Mouse (Mus musculus) CH12.LX (cell line): ENCODE measurements around the gene Marveld2.

Experiments
- CHD2 ChIP-seq: IDR thresholded peaks from 2 replicates; pipeline ENCODE4 v1.6.1; 2011; ENCODE audit warnings: low read length, improper control_type of control experiment
- CTCF ChIP-seq, 2 experiments: IDR thresholded peaks in 1 of 2; conservative IDR thresholded peaks in 1 of 2; 2 replicates each; pipeline ENCODE4 v1.5.1; 2011 to 2012; ENCODE audit warnings: low read depth in 2 of 2, low read length in 2 of 2, improper control_type of control experiment in 1 of 2, inconsistent platforms in 1 of 2, mild to moderate bottlenecking in 1 of 2, moderate library complexity in 1 of 2
- ELF1 ChIP-seq: IDR thresholded peaks from 2 replicates; pipeline ENCODE4 v1.6.1; 2014; ENCODE audit warnings: low read depth, mild to moderate bottlenecking, inconsistent platforms, low read length, improper control_type of control experiment
- EP300 ChIP-seq: IDR thresholded peaks from 2 replicates; pipeline ENCODE4 v1.6.1; 2011; ENCODE audit warnings: low read length, improper control_type of control experiment
- GABPA ChIP-seq: IDR thresholded peaks from 2 replicates; pipeline ENCODE4 v1.6.1; 2012; ENCODE audit warnings: low read depth, low read length, improper control_type of control experiment, inconsistent platforms; ENCODE audit not compliant: insufficient replicate concordance
- HCFC1 ChIP-seq: IDR thresholded peaks from 2 replicates; pipeline ENCODE4 v1.6.1; 2012; ENCODE audit warnings: low read depth, mild to moderate bottlenecking, inconsistent platforms, low read length, improper control_type of control experiment
- MAX ChIP-seq: IDR thresholded peaks from 2 replicates; pipeline ENCODE4 v1.6.1; 2011; ENCODE audit warnings: low read length, improper control_type of control experiment
- MEF2A ChIP-seq: IDR thresholded peaks from 2 replicates; pipeline ENCODE4 v1.6.1; 2014; ENCODE audit warnings: low read depth, mild to moderate bottlenecking, inconsistent platforms, low read length, improper control_type of control experiment, borderline replicate concordance
- POLR2A ChIP-seq: IDR thresholded peaks from 2 replicates; pipeline ENCODE4 v1.6.1; 2011; ENCODE audit warnings: low read depth, mild to moderate bottlenecking, improper control_type of control experiment, low read length
- RAD21 ChIP-seq: IDR thresholded peaks from 2 replicates; pipeline ENCODE4 v1.6.1; 2011; ENCODE audit warnings: low read depth, mild to moderate bottlenecking, low read length, improper control_type of control experiment, moderate library complexity
- ZKSCAN1 ChIP-seq: IDR thresholded peaks from 2 replicates; pipeline ENCODE4 v1.6.1; 2012; ENCODE audit warnings: low read depth, inconsistent platforms, low read length, improper control_type of control experiment, borderline replicate concordance

DNA sequence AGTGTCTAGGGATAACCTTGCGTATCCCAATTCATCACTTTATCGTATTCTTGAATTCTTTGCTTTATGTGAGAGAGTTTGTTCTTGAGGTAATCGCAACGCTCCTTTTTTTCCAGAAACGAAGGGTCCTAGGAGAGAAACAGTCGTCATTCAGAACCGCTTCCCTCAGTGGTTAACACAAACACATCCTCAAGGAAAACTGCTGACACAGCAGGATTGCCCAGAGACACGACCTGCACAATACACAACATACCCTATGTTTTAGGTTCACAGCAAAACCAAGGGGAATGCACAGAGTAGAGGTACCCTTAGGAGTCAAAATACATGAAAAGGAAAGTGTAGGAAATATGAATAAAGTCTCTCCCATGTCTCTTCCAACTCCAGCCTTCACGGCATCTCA lies 19.5 kb downstream of the Marveld2 start:
- TF ChIP-seq HCFC1 (no peak), ZKSCAN1 (no peak), EP300 (no peak), MAX (no peak), CTCF (conservative IDR thresholded peaks at IDR 0.05 in 1 of 2, IDR thresholded peaks at IDR 0.05 in 1 of 2; ENCODE audit: low read depth in 2 of 2, low read length in 2 of 2) (no peak), ELF1 (no peak), GABPA (no peak), POLR2A (no peak), RAD21 (no peak), CHD2 (no peak), MEF2A (no peak)
